Comparison of ENCODE assay signal across 11 mouse cellular contexts in genomic region chr2:33772439-33772838, GRCm38 (mm10).
A peak's percentile ranks its signal among the peaks of the same experiment; 100 is the strongest.
DNase-seq lines count a peak whose midpoint lies in the region; ATAC-seq and TF ChIP-seq lines count a peak whose summit lies in the region.
"Had no signal": no experiment of that assay in that cellular context is flagged by ENCODE, and none has a peak within 500 bp of the region (broad histone marks: within the 10 kb centered on the region; RNA-seq: fewer than 3 reads in every experiment).

No protein-coding gene starts in this region.

- peaks cover 19% of the 10 kb centered on the region for H3K4me1 ChIP-seq in heart, embryonic 16.5 days (ENCODE audit: control insufficient read depth, insufficient read depth, low read length)
- peaks cover 26% of the 10 kb centered on the region for H3K4me1 ChIP-seq in heart, embryonic 12.5 days (replicated peaks)
- no peaks in the 10 kb centered on the region for H3K4me1 ChIP-seq in forebrain, embryonic 11.5 days (replicated peaks; ENCODE audit: control insufficient read depth, insufficient read depth, low read length)
- H3K4me1 ChIP-seq in hindbrain, embryonic 14.5 days (replicated peaks; ENCODE audit: control insufficient read depth, insufficient read depth, low read length) = peaks cover 34% of the 10 kb centered on the region
- H3K4me1 ChIP-seq in midbrain, postnatal 0 days (ENCODE audit: insufficient read depth, low read length) = peaks cover 7% of the 10 kb centered on the region

- no peak overlapping the region for H3K9ac ChIP-seq in heart, embryonic 16.5 days (ENCODE audit: low read length)
- no peak overlapping the region for H3K9ac ChIP-seq in heart, embryonic 12.5 days
- H3K9ac ChIP-seq in forebrain, embryonic 11.5 days (ENCODE audit: low read length) = 0 out of 2 replicates have a peak overlapping the region, but pooled peaks have one; percentile 16
- H3K9ac ChIP-seq in hindbrain, embryonic 14.5 days = no peak overlapping the region; the same call in 1 of the 2 replicates
- no peak overlapping the region for H3K9ac ChIP-seq in midbrain, postnatal 0 days (replicated peaks; ENCODE audit: low read length, poor library complexity, severe bottlenecking)

- no peak for TF ChIP-seq CTCF in midbrain, postnatal 0 days (IDR thresholded peaks at IDR 0.05)

- 32% methylated on average over 9 of the region's 9 CpGs for WGBS in heart, embryonic 16.5 days
- WGBS in heart, embryonic 12.5 days = 31% methylated on average over 9 of the region's 9 CpGs
- WGBS in forebrain, embryonic 11.5 days = 71% methylated on average over 9 of the region's 9 CpGs
- WGBS in hindbrain, embryonic 14.5 days = 30% methylated on average over 9 of the region's 9 CpGs
- WGBS in midbrain, postnatal 0 days = 37% methylated on average over 9 of the region's 9 CpGs

- H3K27ac ChIP-seq in heart, embryonic 16.5 days (ENCODE audit: low read length) = no peak overlapping the region
- no peak overlapping the region for H3K27ac ChIP-seq in heart, embryonic 12.5 days (ENCODE audit: poor library complexity, severe bottlenecking)
- peak overlapping the region; percentile 10; the same call in 1 of the 2 replicates for H3K27ac ChIP-seq in forebrain, embryonic 11.5 days (ENCODE audit: low read depth, low read length)
- peak overlapping the region; percentile 66 for H3K27ac ChIP-seq in hindbrain, embryonic 14.5 days
- peak overlapping the region; percentile 47 for H3K27ac ChIP-seq in midbrain, postnatal 0 days (ENCODE audit: low read depth, low read length)
- H3K27ac ChIP-seq: stomach, postnatal 0 days had no signal

- no peak overlapping the region for H3K4me2 ChIP-seq in heart, embryonic 16.5 days (ENCODE audit: low read depth, low read length)
- no peak overlapping the region for H3K4me2 ChIP-seq in heart, embryonic 12.5 days
- no peak overlapping the region for H3K4me2 ChIP-seq in forebrain, embryonic 11.5 days (ENCODE audit: low read depth, low read length, severe bottlenecking)
- no peak overlapping the region for H3K4me2 ChIP-seq in hindbrain, embryonic 14.5 days (replicated peaks)
- H3K4me2 ChIP-seq in midbrain, postnatal 0 days (ENCODE audit: low read depth, low read length, poor library complexity, severe bottlenecking) = no peak overlapping the region

- H3K27me3 ChIP-seq in heart, embryonic 16.5 days (ENCODE audit: control insufficient read depth, insufficient read depth, low read length) = no peaks in the 10 kb centered on the region
- no peaks in the 10 kb centered on the region for H3K27me3 ChIP-seq in heart, embryonic 12.5 days (replicated peaks)
- H3K27me3 ChIP-seq in forebrain, embryonic 11.5 days (ENCODE audit: control insufficient read depth, insufficient read depth, low read length) = no peaks in the 10 kb centered on the region
- H3K27me3 ChIP-seq in hindbrain, embryonic 14.5 days (ENCODE audit: control insufficient read depth, insufficient read depth, low read length) = no peaks in the 10 kb centered on the region
- no peaks in the 10 kb centered on the region for H3K27me3 ChIP-seq in midbrain, postnatal 0 days (ENCODE audit: insufficient read depth, low read length)

- peaks cover 13% of the 10 kb centered on the region for H3K36me3 ChIP-seq in heart, embryonic 16.5 days (ENCODE audit: control insufficient read depth, insufficient read depth)
- peaks cover 16% of the 10 kb centered on the region for H3K36me3 ChIP-seq in heart, embryonic 12.5 days
- peaks cover 2% of the 10 kb centered on the region; the same call in 1 of the 2 replicates for H3K36me3 ChIP-seq in forebrain, embryonic 11.5 days (ENCODE audit: control insufficient read depth, insufficient read depth, low read length)
- peaks cover 3% of the 10 kb centered on the region for H3K36me3 ChIP-seq in hindbrain, embryonic 14.5 days (replicated peaks; ENCODE audit: control insufficient read depth, insufficient read depth)
- peaks cover 8% of the 10 kb centered on the region for H3K36me3 ChIP-seq in midbrain, postnatal 0 days (ENCODE audit: insufficient read depth, low read length)

- ATAC-seq in heart, embryonic 16.5 days (replicated peaks; ENCODE audit: extremely low read depth, insufficient read depth, low FRiP score) = 0 out of 2 replicates have a peak, but pooled peaks have one; percentile 45
- ATAC-seq in heart, embryonic 12.5 days (ENCODE audit: insufficient number of reproducible peaks, low FRiP score) = no peak
- no peak for ATAC-seq in forebrain, embryonic 11.5 days (replicated peaks; ENCODE audit: low FRiP score)
- no peak for ATAC-seq in hindbrain, embryonic 14.5 days (ENCODE audit: low FRiP score)
- no peak for ATAC-seq in midbrain, postnatal 0 days (ENCODE audit: low FRiP score)
- ATAC-seq: intestine, postnatal 0 days had no signal

- no peak for DNase-seq in forebrain, embryonic 11.5 days (ENCODE audit: low spot score)
- no peak for DNase-seq in hindbrain, embryonic 14.5 days (ENCODE audit: low spot score)
- no peak for DNase-seq in midbrain, postnatal 0 days (ENCODE audit: low spot score)
- DNase-seq in urinary bladder, postnatal 10 days (ENCODE audit: low spot score) = no peak
- DNase-seq in urinary bladder, postnatal 4 days (ENCODE audit: low spot score in 2 of 2) = no peak
- no peak for DNase-seq in adrenal gland, postnatal 4 days (ENCODE audit: low spot score in 2 of 2)
- DNase-seq: cerebellum, adult 11-12 months had no signal

- peaks cover 9% of the 10 kb centered on the region for H3K9me3 ChIP-seq in heart, embryonic 16.5 days (replicated peaks; ENCODE audit: control insufficient read depth, low read length)
- H3K9me3 ChIP-seq in heart, embryonic 12.5 days (replicated peaks) = peaks cover 13% of the 10 kb centered on the region
- peaks cover under 1% of the 10 kb centered on the region; the same call in 1 of the 2 replicates for H3K9me3 ChIP-seq in forebrain, embryonic 11.5 days (ENCODE audit: control insufficient read depth, low read length)
- no peaks in the 10 kb centered on the region for H3K9me3 ChIP-seq in hindbrain, embryonic 14.5 days (ENCODE audit: control insufficient read depth, low read length)
- no peaks in the 10 kb centered on the region for H3K9me3 ChIP-seq in midbrain, postnatal 0 days (ENCODE audit: low read length)

- no peak overlapping the region for H3K4me3 ChIP-seq in heart, embryonic 16.5 days (ENCODE audit: low read length)
- no peak overlapping the region for H3K4me3 ChIP-seq in heart, embryonic 12.5 days
- no peak overlapping the region for H3K4me3 ChIP-seq in forebrain, embryonic 11.5 days (ENCODE audit: low read depth, low read length)
- no peak overlapping the region for H3K4me3 ChIP-seq in hindbrain, embryonic 14.5 days (replicated peaks; ENCODE audit: low read length)
- no peak overlapping the region for H3K4me3 ChIP-seq in midbrain, postnatal 0 days (ENCODE audit: low read depth, low read length)

Comparison
In these comparisons a context has a peak if more than half of its experiments do, and no peak if none do; other contexts are left out.
1. H3K27ac ChIP-seq: peak in forebrain, embryonic 11.5 days (single experiment), hindbrain, embryonic 14.5 days (single experiment) and midbrain, postnatal 0 days (single experiment); none in heart, embryonic 16.5 days (single experiment) and heart, embryonic 12.5 days (single experiment).